Mouse (Mus musculus) cortical plate, adult 2 months (tissue): ENCODE results near the gene Ofcc1.

Experiments
- CTCF ChIP-seq: fragments of 200-500 bp; IDR thresholded peaks from 2 replicates; pipeline ENCODE4 v1.5.1; 2011; ENCODE audit warnings: mild to moderate bottlenecking, control low read depth, low read length; ENCODE audit not compliant: insufficient read depth; ENCODE audit errors: extremely low read depth
- POLR2A ChIP-seq: fragments of 200-500 bp; IDR thresholded peaks from 2 replicates; pipeline ENCODE4 v1.6.1; 2011; ENCODE audit warnings: mild to moderate bottlenecking, low read length, control low read depth; ENCODE audit not compliant: insufficient read depth; ENCODE audit errors: extremely low read depth

DNA sequence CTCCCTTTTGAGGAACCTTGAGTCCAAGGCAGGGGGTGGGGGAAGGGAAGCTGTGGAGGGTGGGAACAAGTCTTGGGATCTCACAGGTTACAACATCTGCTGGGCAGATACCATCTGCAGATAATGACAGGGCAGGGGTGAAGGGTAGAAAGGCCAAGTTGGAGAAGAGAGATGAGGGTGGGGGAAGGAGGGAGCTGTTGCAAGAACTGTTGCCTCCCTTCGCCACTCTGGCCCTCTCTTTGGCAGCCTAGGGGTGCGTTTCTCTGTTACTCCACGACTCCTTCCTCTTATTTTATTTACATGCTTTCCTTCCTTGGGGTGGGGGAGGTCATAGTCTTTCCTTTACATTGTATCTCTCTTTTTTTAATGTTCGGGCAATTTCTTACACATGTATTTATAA, 23.7 kb upstream of the Ofcc1 start:
- TF ChIP-seq POLR2A, result no peak
- no peak for TF ChIP-seq CTCF
